Mouse (Mus musculus) left cerebral cortex, postnatal 10 days (tissue): ENCODE measurements around the gene Cps1. TPM values are rescaled to one million over a fixed set of nuclear protein-coding genes. Genes with fewer than 3 reads are reported as not detected.

Experiments used
- DNase-seq, 2 experiments: peaks; one replicate each; pipeline ENCODE4 v3.0.0; 2021 to 2022; ENCODE audit warnings: low spot score in 2 of 2, mixed read lengths in 1 of 2; ENCODE audit errors: extremely low spot score in 1 of 2
- intact Hi-C: fragments of 180-260 bp; cut with DNase I; formaldehyde crosslinking; loops from one replicate; pipeline ENCODE4 v1.15.1; 2025
- total RNA-seq, 2 experiments: library from RNA; stranded (reverse); gene quantifications; 2 replicates each; pipeline ENCODE4 v1.2.3; 2021

The Cps1 gene
- total RNA-seq: 1 to 10 TPM in 1 of 2 experiments, under 1 TPM in 1; 0.85 to 1.0 TPM

DNA sequence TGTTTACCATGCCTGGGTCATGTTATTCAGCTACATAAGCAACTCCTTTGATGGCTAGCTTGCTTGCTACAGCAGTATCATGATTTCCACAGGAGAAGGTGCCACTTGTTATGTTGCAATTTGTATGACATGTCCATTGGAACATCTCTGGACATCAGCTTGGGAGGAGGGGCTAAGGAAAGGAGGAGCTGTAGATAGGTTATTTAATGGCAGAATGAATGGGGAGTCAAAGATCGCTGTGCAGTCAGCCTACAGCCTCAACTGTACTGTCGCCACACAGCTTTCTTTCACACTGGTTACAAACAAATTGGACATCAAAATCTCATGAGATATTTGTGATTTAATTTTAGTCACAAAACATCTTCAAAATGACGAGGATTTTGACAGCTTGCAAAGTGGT lies at the start of gene Cps1:
TSS of gene Cps1 (plus strand) at position 230 of the 400 bp plus-strand sequence.
- no peak for DNase-seq
- intact Hi-C loops: no loop called here

GRCm38 (mm10) chr1:67077739-67078138 lies 45.1 kb upstream of the Cps1 start:
- intact Hi-C loops: no loop called here
- DNase-seq: no peak

DNA sequence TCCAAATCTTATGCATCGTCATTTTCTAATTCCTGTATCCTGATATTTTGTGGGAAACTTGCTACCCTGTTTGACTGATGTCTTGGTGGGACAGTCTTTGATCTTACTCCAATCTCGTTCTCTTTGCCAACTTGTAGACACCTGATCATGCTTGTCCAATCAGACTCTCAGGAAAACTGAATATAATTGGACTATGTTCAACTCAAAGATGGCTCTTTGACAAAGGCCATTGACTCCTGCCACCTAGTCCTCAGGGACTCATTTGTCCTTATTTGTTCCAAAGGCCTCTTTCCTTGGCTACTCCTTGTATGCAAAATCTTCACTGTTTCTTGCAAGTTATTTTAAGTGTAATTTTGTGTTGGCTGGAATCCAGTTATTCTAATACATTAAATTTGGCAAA lies 44.2 kb upstream of the Cps1 start:
- no peak for DNase-seq
- intact Hi-C loops: no loop called here

- intact Hi-C loops: no loop called here
- DNase-seq: no peak
Observed at GRCm38 (mm10) chr1:67079146-67079545, 43.7 kb upstream of the Cps1 start.

DNA sequence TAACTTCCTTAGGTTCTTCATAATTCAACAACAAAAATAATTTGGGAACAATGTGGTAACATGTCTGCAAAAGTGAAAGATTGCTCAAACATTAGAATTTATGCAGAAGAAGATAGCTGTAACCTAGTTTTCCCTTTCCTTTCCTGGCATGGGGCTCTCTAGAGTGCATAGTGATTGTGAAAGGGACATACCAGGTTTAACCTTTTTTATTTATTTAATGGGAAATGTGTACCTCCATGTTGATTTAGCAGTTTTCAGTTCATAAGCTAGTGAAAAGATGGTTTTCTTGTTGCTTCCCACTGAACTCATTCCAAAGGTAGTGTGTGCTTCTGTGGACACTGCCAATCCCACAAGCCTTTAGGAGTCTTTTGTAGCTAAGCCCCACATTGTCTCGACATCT lies 30.4 kb upstream of the Cps1 start:
- no peak for DNase-seq
- intact Hi-C loops: no loop called here

DNA sequence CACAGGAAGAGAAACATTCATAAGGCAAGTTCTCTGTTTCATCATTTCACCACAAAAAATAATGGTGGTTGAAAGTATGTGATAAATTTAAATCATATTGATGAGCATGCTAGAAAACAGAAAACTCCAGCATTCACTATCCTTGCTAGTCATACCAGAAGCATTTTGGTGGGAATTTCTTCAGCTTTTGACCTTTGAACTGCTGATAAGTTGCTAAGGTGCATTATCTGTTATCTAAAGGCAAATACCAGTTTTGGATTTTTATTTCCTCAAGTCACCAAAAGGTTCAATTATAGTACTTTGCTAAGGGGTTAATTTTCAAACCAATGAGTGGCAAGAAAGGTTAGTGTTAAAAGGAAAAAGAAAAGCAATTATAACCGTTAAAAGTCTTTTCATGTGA lies 23.6 kb upstream of the Cps1 start:
- intact Hi-C loops: no loop called here
- DNase-seq: no peak

DNA sequence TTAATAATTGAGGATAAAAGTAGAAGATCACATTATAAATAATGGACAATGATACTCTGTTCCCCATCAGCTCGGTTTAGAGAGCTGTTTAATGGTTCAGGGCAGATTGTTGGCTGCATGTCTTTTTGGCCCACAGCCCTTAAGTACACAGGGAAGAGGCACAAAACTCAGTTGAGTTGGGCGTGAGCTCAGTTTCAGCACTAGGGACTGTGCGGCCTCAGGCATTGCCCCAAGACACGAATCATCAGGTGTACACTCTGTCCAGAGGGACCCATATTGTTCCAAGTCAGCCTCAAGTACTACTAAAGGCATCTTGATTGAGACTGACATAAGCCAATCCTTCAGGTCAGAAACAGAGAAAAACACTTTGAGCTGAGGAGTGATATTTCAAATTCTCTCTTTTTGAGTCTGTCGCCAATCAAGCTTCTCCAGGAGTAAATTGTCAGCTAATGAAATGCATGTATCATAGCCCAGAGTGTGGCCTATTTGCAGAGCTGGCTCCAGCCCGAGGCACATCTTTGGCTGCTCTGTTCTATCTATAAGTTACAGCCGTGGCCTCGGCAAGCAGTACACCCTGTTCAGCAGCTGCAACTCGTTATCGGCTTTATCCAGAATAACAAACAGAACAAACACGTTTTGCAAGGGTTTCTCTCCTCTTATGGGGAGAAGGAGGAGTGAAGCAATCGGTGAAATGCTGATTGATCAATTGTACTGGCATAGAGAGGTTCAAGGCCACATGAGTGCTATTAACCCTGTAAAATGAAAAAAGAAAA lies 19.2 kb upstream of the Cps1 start:
- no peak for DNase-seq
- intact Hi-C loops: no loop called here

- intact Hi-C loops: no loop called here
- no peak for DNase-seq
Observed at GRCm38 (mm10) chr1:67111621-67112298, 11.1 kb upstream of the Cps1 start.

DNA sequence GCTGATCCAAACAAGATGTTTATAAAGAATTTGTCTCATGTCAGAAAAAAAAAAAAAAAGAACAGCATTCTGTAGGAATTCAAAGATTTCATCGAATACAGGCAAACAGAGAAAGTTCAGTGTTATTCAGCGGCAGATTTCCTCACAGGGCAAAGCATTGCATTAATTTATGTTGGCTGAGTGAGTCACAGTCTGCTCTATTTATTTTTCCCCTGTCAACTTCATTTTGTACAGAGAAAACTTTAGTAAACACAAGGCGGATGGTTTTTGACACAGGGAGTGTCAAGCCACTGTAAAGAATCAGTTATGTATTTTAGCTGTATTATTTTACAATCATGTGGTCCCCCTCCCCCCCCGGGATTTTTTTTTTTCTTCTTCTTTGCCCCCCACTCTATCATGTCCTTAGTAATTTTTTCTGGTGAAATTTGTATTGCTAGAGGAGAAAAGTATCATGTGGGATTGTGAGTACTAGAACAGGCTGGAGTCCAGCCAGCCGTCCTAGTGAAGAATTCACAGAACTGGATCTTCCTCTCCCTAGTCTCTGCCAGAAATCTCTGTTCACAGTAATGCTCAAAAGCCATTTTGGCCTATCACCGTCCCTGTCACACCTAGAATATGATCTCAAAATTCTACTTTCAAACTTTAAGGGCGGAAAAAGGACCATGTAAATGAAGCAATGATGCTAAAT lies 9.3 kb upstream of the Cps1 start:
- no peak for DNase-seq
- intact Hi-C loops: no loop called here

GRCm38 (mm10) chr1:67116571-67116970 lies 6.3 kb upstream of the Cps1 start:
- no peak for DNase-seq
- intact Hi-C loops: no loop called here

DNA sequence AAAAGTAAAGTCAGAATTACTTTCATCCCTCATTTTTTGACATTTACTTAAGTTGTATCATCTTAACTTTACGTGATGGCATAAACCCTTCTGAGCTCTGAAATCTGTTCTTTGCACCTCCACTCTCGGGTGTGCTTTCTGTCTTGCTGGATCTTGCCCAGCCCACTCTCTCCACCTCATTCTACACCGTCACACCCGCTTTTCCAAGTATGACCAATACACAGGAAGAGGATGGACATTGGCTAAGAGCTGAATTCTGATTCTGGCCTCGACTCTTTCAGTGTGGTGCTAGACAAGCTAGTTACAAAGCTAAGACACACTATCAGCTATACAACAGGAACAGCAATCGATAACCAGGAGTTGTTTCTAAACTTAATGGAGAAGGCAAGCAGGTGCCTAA lies 5.0 kb upstream of the Cps1 start:
- no peak for DNase-seq
- intact Hi-C loops: no loop called here

DNA sequence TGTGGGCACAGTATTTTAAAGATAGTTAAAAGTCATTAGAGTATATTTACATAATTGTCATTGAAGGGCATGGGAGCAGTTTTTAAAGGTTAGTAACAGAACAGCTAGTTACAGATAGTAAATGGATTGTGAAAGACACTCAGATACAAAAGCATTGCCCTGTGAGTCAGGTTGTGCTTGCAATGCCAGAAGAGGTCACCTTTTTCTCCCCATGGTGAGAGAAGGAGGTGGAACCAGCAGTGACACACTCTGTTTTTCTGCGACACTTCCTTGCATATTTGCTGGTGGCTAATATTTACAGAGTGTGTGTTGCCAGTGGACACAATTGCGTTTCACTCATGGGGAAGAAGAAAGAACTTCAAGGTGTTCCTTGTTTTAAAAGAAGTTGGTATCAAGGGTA lies 2.6 kb downstream of the Cps1 start:
- no peak for DNase-seq
- intact Hi-C loops: no loop called here

- intact Hi-C loops: no loop called here
- peak in 1 of 2 experiments; percentile 18 for DNase-seq
Observed at GRCm38 (mm10) chr1:67143939-67144338, 21.1 kb downstream of the Cps1 start.

DNA sequence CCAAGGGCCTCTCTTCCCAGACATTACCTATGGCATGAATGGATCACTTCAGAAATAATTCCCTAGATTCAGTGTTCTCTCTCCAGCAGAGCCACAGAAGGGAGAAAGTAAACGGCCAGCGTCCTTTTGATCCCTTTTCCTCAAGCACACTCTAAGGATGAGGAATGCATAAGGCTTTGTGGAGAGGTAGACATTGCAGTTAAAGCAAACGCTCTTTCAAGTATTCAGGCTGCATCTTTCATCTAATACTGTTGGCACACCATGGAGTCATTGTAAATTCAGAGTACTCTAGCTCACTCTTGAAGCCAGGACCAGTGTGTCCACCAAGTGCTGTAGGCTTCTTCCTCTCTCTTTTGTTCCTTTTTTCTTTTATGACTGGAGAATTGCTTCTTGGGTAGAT lies 28.4 kb downstream of the Cps1 start:
- intact Hi-C loops: no loop called here
- DNase-seq: no peak

GRCm38 (mm10) chr1:67167283-67167682 lies 44.5 kb downstream of the Cps1 start:
- peak in 1 of 2 experiments; percentile 17 for DNase-seq
- intact Hi-C loops: no loop called here

DNA sequence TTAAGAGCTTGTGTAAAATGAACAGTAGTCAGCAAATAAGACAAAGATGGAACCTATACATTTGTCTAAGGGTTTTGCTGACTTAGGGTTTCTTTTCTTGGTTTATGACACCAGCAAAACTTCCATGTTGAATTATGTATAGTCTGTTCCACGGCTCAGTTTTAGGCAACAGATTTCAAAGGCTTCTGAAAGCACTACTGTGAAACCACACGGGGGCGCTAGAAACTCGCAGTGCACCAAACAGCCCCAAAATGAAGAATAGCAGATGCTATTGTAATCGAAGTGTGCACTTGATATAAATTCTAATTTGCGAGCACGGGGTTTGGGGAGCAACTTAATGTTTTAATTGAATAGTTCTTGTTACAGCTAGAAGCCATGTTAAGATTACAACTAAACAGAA lies 58.3 kb downstream of the Cps1 start:
- intact Hi-C loops: loop anchor here (10.0 kb wide), 1 partner anchor 1954 kb away; no protein-coding TSS in a partner anchor

DNA sequence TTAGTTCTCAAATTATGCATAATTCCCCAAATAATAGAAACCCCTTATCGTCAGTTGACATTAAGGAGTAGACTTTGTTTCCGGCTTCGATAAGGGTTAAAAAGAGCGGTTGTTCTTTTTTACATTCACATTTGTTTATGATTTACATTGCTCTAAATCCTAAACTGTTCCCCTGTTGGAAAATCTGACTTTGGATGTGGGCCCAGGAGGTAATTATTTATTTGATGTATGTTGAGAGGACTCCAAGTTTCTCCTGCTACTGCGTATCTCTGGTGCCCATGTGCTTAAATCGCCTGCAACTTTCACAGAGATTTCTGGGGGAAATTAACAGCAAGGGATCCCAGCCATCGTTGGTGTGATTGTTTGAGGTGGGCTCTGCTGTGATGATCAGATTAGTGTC lies 59.4 kb downstream of the Cps1 start:
- DNase-seq: no peak
- intact Hi-C loops: loop anchor here (10.0 kb wide), 1 partner anchor 1953 kb away; no protein-coding TSS in a partner anchor

More for the DNA sequence above, 58.3 kb downstream of the Cps1 start:
- peak; percentile 40 to 73 for DNase-seq

DNA sequence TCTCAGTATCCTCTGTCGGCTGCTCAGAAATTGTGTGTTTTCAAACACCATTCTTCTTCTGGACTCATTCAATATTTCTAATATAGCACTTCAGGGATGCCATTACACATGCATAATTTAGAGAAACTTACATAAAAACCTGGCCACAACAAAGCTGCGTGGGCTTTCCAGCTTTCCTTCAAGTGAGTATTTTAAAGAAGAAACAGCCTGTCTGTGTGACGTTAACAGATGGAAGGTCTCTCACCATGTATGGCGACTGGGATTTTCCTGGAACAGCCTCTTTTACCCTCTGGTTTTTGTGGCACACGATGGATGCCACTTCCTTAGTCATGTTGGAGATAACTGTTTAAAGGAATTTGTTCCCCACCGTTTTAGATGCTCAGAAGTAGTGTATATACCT lies 60.7 kb downstream of the Cps1 start:
- peak in 1 of 2 experiments; percentile 37 for DNase-seq
- intact Hi-C loops: loop anchor here (10.0 kb wide), 1 partner anchor 1951 kb away; no protein-coding TSS in a partner anchor

- intact Hi-C loops: loop anchor here (10.0 kb wide), 1 partner anchor 1951 kb away; no protein-coding TSS in a partner anchor
- DNase-seq: no peak
Observed at GRCm38 (mm10) chr1:67184134-67184533, 61.3 kb downstream of the Cps1 start.

GRCm38 (mm10) chr1:67197335-67197734 lies 74.5 kb downstream of the Cps1 start:
- intact Hi-C loops: no loop called here
- DNase-seq: no peak
